Mouse (Mus musculus) neural tube, embryonic 14.5 days (tissue): ENCODE measurements around the gene Magi2. TPM values are rescaled to one million over a fixed set of nuclear protein-coding genes. Genes with fewer than 3 reads are reported as not detected.

Experiments
- ATAC-seq: fragments of 200-750 bp; cut with Nextera tagmentation; 2 replicates; pipeline ENCODE4 v1.8.0; 2017; ENCODE audit warnings: low read depth, mild to moderate bottlenecking, moderate TSS enrichment, moderate library complexity
- H3K27ac ChIP-seq: fragments of 300-500 bp; sonication (generic); 2 replicates; pipeline ENCODE4 v1.5.1; 2014; ENCODE audit warnings: low read depth, mild to moderate bottlenecking, control low read depth, low read length, moderate library complexity, mixed read lengths
- H3K27me3 ChIP-seq: fragments of 300-500 bp; sonication (generic); 2 replicates; pipeline ENCODE4 v1.6.1; 2014; ENCODE audit warnings: low read length; ENCODE audit not compliant: control insufficient read depth, insufficient read depth
- H3K36me3 ChIP-seq: fragments of 300-500 bp; sonication (generic); 2 replicates; pipeline ENCODE4 v1.6.1; 2014; ENCODE audit warnings: low read length, mixed read lengths; ENCODE audit not compliant: control insufficient read depth, insufficient read depth
- H3K4me1 ChIP-seq: fragments of 300-500 bp; sonication (generic); 2 replicates; pipeline ENCODE4 v1.6.1; 2014; ENCODE audit warnings: low read length; ENCODE audit not compliant: control insufficient read depth, insufficient read depth
- H3K4me2 ChIP-seq: fragments of 300-500 bp; sonication (generic); 2 replicates; pipeline ENCODE4 v1.6.1; 2014; ENCODE audit warnings: mild to moderate bottlenecking, low read depth, low read length, control low read depth
- H3K4me3 ChIP-seq: fragments of 300-500 bp; sonication (generic); 2 replicates; pipeline ENCODE4 v1.5.1; 2014; ENCODE audit warnings: low read depth, low read length, control low read depth, mixed read lengths
- H3K9ac ChIP-seq: fragments of 300-500 bp; sonication (generic); replicated peaks from 2 replicates; pipeline ENCODE4 v1.6.1; 2014; ENCODE audit warnings: low read depth, mild to moderate bottlenecking, control low read depth, low read length, mixed read lengths
- H3K9me3 ChIP-seq: fragments of 300-500 bp; sonication (generic); 2 replicates; pipeline ENCODE4 v1.6.1; 2016; ENCODE audit warnings: low read length; ENCODE audit not compliant: control insufficient read depth
- WGBS: fragments of 180-500 bp; shearing (Covaris S2); extraction: QIAGEN DNeasy Blood & Tissue Kit; methylation state at CpG from one replicate; pipeline ENCODE4 v1.1.7; 2014; 5-methylcytosine and 5-hydroxymethylcytosine counted together
- polyA plus RNA-seq: library from polyadenylated mRNA; unstranded; fragments of >200 nt; fragmentation: Nextera tagmentation; extraction: Ambion mirVana; gene quantifications from 2 replicates; pipeline ENCODE4 v1.2.1, GENCODE M21; 2014

Magi2 gene
- polyA plus RNA-seq: 38.7 and 50.2 TPM in 2 replicates

- no peaks in the 10 kb centered on the region for H3K36me3 ChIP-seq
- H3K4me1 ChIP-seq: peaks cover 5% of the 10 kb centered on the region; the same call in 1 of the 2 replicates
- H3K9me3 ChIP-seq: no peaks in the 10 kb centered on the region
- H3K4me2 ChIP-seq: peak within 1 kb of the TSS; percentile 98
- H3K4me3 ChIP-seq: peak within 1 kb of the TSS; percentile 49
- peak within 1 kb of the TSS; percentile 68 for H3K9ac ChIP-seq
- no peaks in the 10 kb centered on the region for H3K27me3 ChIP-seq
- H3K27ac ChIP-seq: peak within 1 kb of the TSS; percentile 58
- WGBS: 0% methylated on average over 24 of the region's 26 CpGs
- peak; percentile 77 for ATAC-seq
Measured at GRCm38 (mm10) chr5:19226866-19227243, at the start of gene Magi2. Gene Magi2, plus strand, starts transcription at chr5:19227036.

- Histone ChIP-seq H3K4me2 (no peak overlapping the region), H3K9me3 (no peaks in the 10 kb centered on the region), H3K27ac (no peak overlapping the region), H3K4me1 (no peaks in the 10 kb centered on the region), H3K27me3 (no peaks in the 10 kb centered on the region), H3K9ac (no peak overlapping the region), H3K36me3 (no peaks in the 10 kb centered on the region), H3K4me3 (no peak overlapping the region)
- WGBS: 85% methylated on average over 6 of the region's 6 CpGs
- ATAC-seq: no peak
Measured at GRCm38 (mm10) chr5:19178594-19178993, 48.2 kb upstream of the Magi2 start.

GRCm38 (mm10) chr5:19186175-19186574 lies 40.7 kb upstream of the Magi2 start:
- 87% methylated on average over 2 of the region's 2 CpGs for WGBS

GRCm38 (mm10) chr5:19211665-19212064 lies 15.2 kb upstream of the Magi2 start:
- no peaks in the 10 kb centered on the region for H3K27me3 ChIP-seq
- no peaks in the 10 kb centered on the region for H3K36me3 ChIP-seq
- 85% methylated on average over 3 of the region's 3 CpGs for WGBS
- ATAC-seq: no peak
- no peaks in the 10 kb centered on the region for H3K9me3 ChIP-seq
- H3K4me3 ChIP-seq: no peak overlapping the region
- H3K27ac ChIP-seq: no peak overlapping the region
- no peak overlapping the region for H3K9ac ChIP-seq
- H3K4me1 ChIP-seq: no peaks in the 10 kb centered on the region
- no peak overlapping the region for H3K4me2 ChIP-seq

More at GRCm38 (mm10) chr5:19186175-19186574, 40.7 kb upstream of the Magi2 start:
- H3K4me1 ChIP-seq: no peaks in the 10 kb centered on the region
- H3K4me2 ChIP-seq: no peak overlapping the region
- H3K36me3 ChIP-seq: no peaks in the 10 kb centered on the region
- no peak for ATAC-seq
- no peaks in the 10 kb centered on the region for H3K27me3 ChIP-seq
- H3K27ac ChIP-seq: no peak overlapping the region
- no peaks in the 10 kb centered on the region for H3K9me3 ChIP-seq
- no peak overlapping the region for H3K9ac ChIP-seq
- H3K4me3 ChIP-seq: no peak overlapping the region

GRCm38 (mm10) chr5:19226144-19226865 lies 531 bp upstream of the Magi2 start:
- Histone ChIP-seq H3K27ac (peak overlapping the region; percentile 58), H3K4me3 (peak overlapping the region; percentile 49), H3K9me3 (no peaks in the 10 kb centered on the region), H3K27me3 (no peaks in the 10 kb centered on the region), H3K4me2 (peak overlapping the region; percentile 98), H3K4me1 (peaks cover 5% of the 10 kb centered on the region; the same call in 1 of the 2 replicates), H3K36me3 (no peaks in the 10 kb centered on the region), H3K9ac (peak overlapping the region; percentile 68)
- under 1% methylated on average over 43 of the region's 51 CpGs for WGBS
- peak; percentile 98 for ATAC-seq

- Histone ChIP-seq H3K4me2 (peak overlapping the region; percentile 98), H3K4me1 (peaks cover 5% of the 10 kb centered on the region; the same call in 1 of the 2 replicates), H3K36me3 (no peaks in the 10 kb centered on the region), H3K9me3 (no peaks in the 10 kb centered on the region), H3K27me3 (no peaks in the 10 kb centered on the region), H3K4me3 (peak overlapping the region; percentile 49), H3K9ac (peak overlapping the region; percentile 68), H3K27ac (no peak overlapping the region)
- no peak; the same call in 1 of the 2 replicates for ATAC-seq
- under 1% methylated on average over 21 of the region's 21 CpGs for WGBS
Measured at GRCm38 (mm10) chr5:19227281-19227680, 445 bp downstream of the Magi2 start.

- peaks cover 5% of the 10 kb centered on the region; the same call in 1 of the 2 replicates for H3K4me1 ChIP-seq
- peak overlapping the region; percentile 49 for H3K4me3 ChIP-seq
- H3K27ac ChIP-seq: no peak overlapping the region
- ATAC-seq: no peak
- H3K9ac ChIP-seq: peak overlapping the region; percentile 68
- peak overlapping the region; percentile 98 for H3K4me2 ChIP-seq
- WGBS: 1% methylated on average over 14 of the region's 14 CpGs
- H3K9me3 ChIP-seq: no peaks in the 10 kb centered on the region
- H3K27me3 ChIP-seq: no peaks in the 10 kb centered on the region
- no peaks in the 10 kb centered on the region for H3K36me3 ChIP-seq
Measured at GRCm38 (mm10) chr5:19227791-19228331, 1.0 kb downstream of the Magi2 start.

- no peak for ATAC-seq
- Histone ChIP-seq H3K4me2 (no peak overlapping the region), H3K4me3 (no peak overlapping the region), H3K27me3 (no peaks in the 10 kb centered on the region), H3K4me1 (no peaks in the 10 kb centered on the region), H3K27ac (no peak overlapping the region), H3K9me3 (no peaks in the 10 kb centered on the region), H3K36me3 (no peaks in the 10 kb centered on the region), H3K9ac (no peak overlapping the region)
Measured at GRCm38 (mm10) chr5:19241797-19242196, 15.0 kb downstream of the Magi2 start.

GRCm38 (mm10) chr5:19246426-19246825 lies 19.6 kb downstream of the Magi2 start:
- no peak overlapping the region for H3K27ac ChIP-seq
- no peak overlapping the region for H3K9ac ChIP-seq
- no peaks in the 10 kb centered on the region for H3K4me1 ChIP-seq
- no peaks in the 10 kb centered on the region for H3K27me3 ChIP-seq
- ATAC-seq: no peak
- H3K4me3 ChIP-seq: no peak overlapping the region
- no peaks in the 10 kb centered on the region for H3K36me3 ChIP-seq
- H3K4me2 ChIP-seq: no peak overlapping the region
- no peaks in the 10 kb centered on the region for H3K9me3 ChIP-seq
- WGBS: 76% methylated on average over 2 of the region's 2 CpGs
